Mouse (Mus musculus) ES-E14 (cell line): ENCODE results near the gene Atp8a1. TPM values are rescaled to one million over a fixed set of nuclear protein-coding genes. Genes with fewer than 3 reads are reported as not detected.

Experiments
- DNase-seq: peaks from one replicate; pipeline ENCODE4 v3.0.0-alpha.2; 2013; ENCODE audit warnings: low read depth, low spot score
- H3K27ac ChIP-seq: 2 replicates; pipeline ENCODE4 v1.5.1; 2012; ENCODE audit warnings: low read depth, mild to moderate bottlenecking, low read length, moderate library complexity, mixed read lengths; ENCODE audit not compliant: poor library complexity, insufficient read depth, severe bottlenecking
- H3K36me3 ChIP-seq: 2 replicates; pipeline ENCODE4 v1.6.1; 2012; ENCODE audit warnings: mild to moderate bottlenecking, low read length, moderate library complexity, mixed read lengths; ENCODE audit not compliant: control insufficient read depth, poor library complexity, insufficient read depth, severe bottlenecking
- H3K4me1 ChIP-seq, 2 experiments: fragments of 150-350 bp in 1 of 2; sonication (generic) in 1 of 2; 2 replicates each; pipeline ENCODE4 v1.6.1; 2012; ENCODE audit warnings: low read length in 2 of 2, mild to moderate bottlenecking in 1 of 2, mixed read lengths in 1 of 2; ENCODE audit not compliant: control insufficient read depth in 2 of 2, insufficient read depth in 2 of 2, poor library complexity in 1 of 2
- H3K4me3 ChIP-seq, 2 experiments: fragments of 150-350 bp in 1 of 2; sonication (generic) in 1 of 2; 2 replicates each; pipeline ENCODE4 v1.5.1; 2012; ENCODE audit warnings: low read length in 2 of 2, low read depth in 1 of 2, mild to moderate bottlenecking in 1 of 2, mixed read lengths in 1 of 2; ENCODE audit not compliant: insufficient read depth in 1 of 2, poor library complexity in 1 of 2, severe bottlenecking in 1 of 2
- H3K9ac ChIP-seq: 2 replicates; pipeline ENCODE4 v1.6.1; 2012; ENCODE audit warnings: low read depth, mild to moderate bottlenecking, low read length, mixed read lengths; ENCODE audit not compliant: poor library complexity, insufficient read depth, severe bottlenecking
- H3K9me3 ChIP-seq: fragments of 150-350 bp; sonication (generic); 2 replicates; pipeline ENCODE4 v1.6.1; 2012; ENCODE audit warnings: low read depth, mild to moderate bottlenecking, low read length; ENCODE audit not compliant: control insufficient read depth, insufficient read depth
- CHD2 ChIP-seq: IDR thresholded peaks from 2 replicates; pipeline ENCODE4 v1.6.1; 2014; ENCODE audit warnings: mild to moderate bottlenecking, low read depth, low read length, inconsistent platforms
- HCFC1 ChIP-seq: IDR thresholded peaks from 2 replicates; pipeline ENCODE4 v1.6.1; 2012; ENCODE audit warnings: low read length, inconsistent platforms, borderline replicate concordance; ENCODE audit not compliant: insufficient read depth
- MAFK ChIP-seq: IDR thresholded peaks from 2 replicates; pipeline ENCODE4 v1.6.1; 2014; ENCODE audit warnings: mild to moderate bottlenecking, low read depth, low read length, inconsistent platforms; ENCODE audit not compliant: insufficient read depth
- ZC3H11A ChIP-seq: IDR thresholded peaks from 2 replicates; pipeline ENCODE4 v1.6.1; 2012; ENCODE audit warnings: low read depth, mild to moderate bottlenecking, inconsistent platforms, low read length, borderline replicate concordance
- ZNF384 ChIP-seq: IDR thresholded peaks from 2 replicates; pipeline ENCODE4 v1.6.1; 2012; ENCODE audit warnings: low read depth, low read length, inconsistent platforms
- in situ Hi-C, 2 experiments: fragments of 600-800 bp; cut with MboI; formaldehyde crosslinking; loops; one replicate each; pipeline ENCODE4 v1.15.1; 2025; ENCODE audit warnings: low sequenced_read_pairs in 2 of 2, inconsistent platforms in 1 of 2; ENCODE audit not compliant: unreplicated experiment in 2 of 2
- total RNA-seq: library from RNA; depleted of rRNA; stranded (reverse); fragments of 300-350 nt; gene quantifications from 2 replicates; pipeline ENCODE4 v1.2.3, GENCODE M21; 2012

Gene Atp8a1
- total RNA-seq, 1 experiment, result 13.7 TPM

DNA sequence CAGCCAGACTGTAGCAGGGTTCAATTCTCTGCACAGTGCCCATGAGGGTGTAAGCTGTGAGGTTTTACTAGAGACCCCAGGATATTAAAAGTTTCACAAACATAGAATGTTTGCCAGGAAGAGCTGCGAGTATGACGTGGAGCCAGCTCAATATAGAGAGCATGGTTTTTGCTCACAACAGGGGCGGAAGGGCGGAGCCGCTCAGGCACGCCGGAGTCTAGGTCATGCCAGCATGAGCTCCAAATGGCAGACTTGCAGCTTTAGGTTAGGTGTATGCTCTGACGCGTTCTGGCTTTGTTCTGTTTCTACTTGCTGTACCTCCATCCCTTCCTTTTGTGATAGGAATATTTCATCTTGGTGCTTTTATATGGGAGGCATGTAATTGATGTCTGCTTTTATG is 19.0 kb upstream of the Atp8a1 start:
- H3K27ac ChIP-seq, result no peak overlapping the region
- no peak for DNase-seq
- in situ Hi-C loops, result no loop called here
- TF ChIP-seq HCFC1, result no peak
- TF ChIP-seq MAFK, result no peak
- no peak for TF ChIP-seq CHD2
- TF ChIP-seq ZNF384, result no peak
- no peak for TF ChIP-seq ZC3H11A
- no peak overlapping the region for H3K4me3 ChIP-seq
- no peaks in the 10 kb centered on the region for H3K9me3 ChIP-seq
- H3K36me3 ChIP-seq, result no peaks in the 10 kb centered on the region
- no peak overlapping the region for H3K9ac ChIP-seq
- no peaks in the 10 kb centered on the region for H3K4me1 ChIP-seq

DNA sequence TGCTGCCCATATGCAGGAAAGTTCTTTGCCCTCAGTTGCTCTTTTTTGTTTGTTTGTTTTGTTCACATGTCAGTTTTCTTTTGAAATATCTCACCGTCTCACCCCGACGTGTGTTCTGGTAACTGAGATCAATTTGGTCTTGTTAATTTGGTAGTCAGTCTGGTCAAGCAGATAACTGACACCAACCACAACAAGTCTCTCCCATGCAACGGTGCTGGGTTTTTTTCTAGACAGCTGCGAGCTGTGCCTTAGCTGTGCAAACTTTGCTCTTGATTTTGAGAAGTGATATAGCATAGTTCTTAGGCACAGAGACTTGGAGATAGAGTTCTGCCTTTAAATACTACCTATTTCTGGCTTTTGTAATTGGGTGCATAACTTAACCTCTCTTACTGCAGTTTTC is 18.4 kb upstream of the Atp8a1 start:
- Histone ChIP-seq H3K4me1 (no peaks in the 10 kb centered on the region), H3K27ac (no peak overlapping the region), H3K36me3 (no peaks in the 10 kb centered on the region), H3K4me3 (no peak overlapping the region), H3K9ac (no peak overlapping the region), H3K9me3 (no peaks in the 10 kb centered on the region)
- in situ Hi-C loops, result no loop called here
- TF ChIP-seq MAFK, result no peak
- TF ChIP-seq ZNF384, result no peak
- no peak for TF ChIP-seq ZC3H11A
- no peak for TF ChIP-seq HCFC1
- no peak for TF ChIP-seq CHD2
- no peak for DNase-seq

DNA sequence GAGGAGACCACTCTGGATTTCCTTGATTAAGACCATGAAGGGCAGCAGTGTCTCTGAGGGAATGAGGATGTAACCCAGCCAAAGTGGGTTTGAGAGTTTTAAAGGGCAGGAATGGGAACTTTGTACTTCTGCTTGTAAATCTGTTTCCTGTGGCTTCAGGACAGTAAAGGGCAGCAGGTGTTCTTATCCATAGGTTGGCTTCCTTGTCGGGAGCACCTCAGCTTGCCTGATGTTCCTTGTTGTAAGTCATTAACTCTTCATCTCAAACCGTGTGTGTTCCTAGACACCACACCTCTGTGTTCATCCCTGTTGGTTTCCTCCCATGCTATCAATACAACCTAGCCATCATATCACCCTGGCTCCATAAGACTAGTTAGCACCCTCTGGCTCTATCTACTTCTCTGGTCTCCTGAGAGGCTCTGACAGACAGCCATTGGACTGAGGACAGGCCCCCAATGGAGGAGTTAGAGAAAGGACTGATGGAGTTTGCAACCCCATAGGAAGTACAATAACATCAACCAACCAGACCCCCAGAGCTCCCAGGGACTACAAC is 17.4 kb upstream of the Atp8a1 start:
- no peaks in the 10 kb centered on the region for H3K4me1 ChIP-seq
- no peak for DNase-seq
- H3K4me3 ChIP-seq, result no peak overlapping the region
- in situ Hi-C loops, result no loop called here
- H3K27ac ChIP-seq, result no peak overlapping the region
- no peak overlapping the region for H3K9ac ChIP-seq
- H3K9me3 ChIP-seq, result no peaks in the 10 kb centered on the region
- H3K36me3 ChIP-seq, result no peaks in the 10 kb centered on the region
- no peak for TF ChIP-seq ZC3H11A
- TF ChIP-seq HCFC1, result no peak
- no peak for TF ChIP-seq ZNF384
- no peak for TF ChIP-seq MAFK
- no peak for TF ChIP-seq CHD2

DNA sequence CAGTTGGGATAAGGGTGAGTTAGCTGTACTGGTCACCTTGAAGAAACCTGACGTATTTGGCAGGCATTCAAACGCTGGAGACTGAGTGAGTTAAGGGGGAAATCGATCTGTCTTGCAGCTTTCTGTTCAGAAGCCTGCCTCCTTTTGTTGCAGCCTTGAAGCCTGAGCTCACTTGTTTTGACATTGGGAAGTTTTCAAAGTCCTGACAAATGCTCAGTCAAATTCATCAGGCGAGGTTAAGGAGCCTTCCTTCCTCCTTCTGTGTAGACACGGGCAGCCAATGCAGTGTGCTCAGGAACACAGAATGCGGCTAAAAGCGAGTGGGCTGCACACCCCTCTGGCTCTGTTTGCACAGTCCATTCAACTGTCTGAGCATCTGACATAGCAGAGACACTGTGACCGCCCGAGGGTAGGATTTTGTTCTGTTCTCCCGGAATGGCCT is 16.7 kb upstream of the Atp8a1 start:
- TF ChIP-seq ZC3H11A (no peak), ZNF384 (no peak), CHD2 (no peak), HCFC1 (no peak), MAFK (no peak)
- no peak for DNase-seq

More for the DNA sequence above, 16.7 kb upstream of the Atp8a1 start:
- H3K36me3 ChIP-seq, result no peaks in the 10 kb centered on the region
- H3K9me3 ChIP-seq, result no peaks in the 10 kb centered on the region
- H3K9ac ChIP-seq, result no peak overlapping the region
- no peak overlapping the region for H3K4me3 ChIP-seq
- no peaks in the 10 kb centered on the region for H3K4me1 ChIP-seq
- no peak overlapping the region for H3K27ac ChIP-seq
- in situ Hi-C loops, result no loop called here
